Mouse (Mus musculus) left cerebral cortex, postnatal 10 days (tissue): ENCODE results near the gene Pdk3. TPM values are rescaled to one million over a fixed set of nuclear protein-coding genes. Genes with fewer than 3 reads are reported as not detected.

ENCODE experiments used
- DNase-seq, 2 experiments: peaks; one replicate each; pipeline ENCODE4 v3.0.0; 2021 to 2022; ENCODE audit warnings: low spot score in 2 of 2, mixed read lengths in 1 of 2; ENCODE audit errors: extremely low spot score in 1 of 2
- intact Hi-C: fragments of 180-260 bp; cut with DNase I; formaldehyde crosslinking; loops from one replicate; pipeline ENCODE4 v1.15.1; 2025
- total RNA-seq, 2 experiments: library from RNA; stranded (reverse); gene quantifications; 2 replicates each; pipeline ENCODE4 v1.2.3; 2021

Pdk3 gene
- 10 to 100 TPM; 26.7 to 30.0 TPM for total RNA-seq

GRCm38 (mm10) chrX:93831561-93832336, at the start of gene Pdk3:
Gene Pdk3, minus strand, starts transcription at chrX:93832201.
- peak; percentile 69 to 84 for DNase-seq
- intact Hi-C loops = no loop called here

DNA sequence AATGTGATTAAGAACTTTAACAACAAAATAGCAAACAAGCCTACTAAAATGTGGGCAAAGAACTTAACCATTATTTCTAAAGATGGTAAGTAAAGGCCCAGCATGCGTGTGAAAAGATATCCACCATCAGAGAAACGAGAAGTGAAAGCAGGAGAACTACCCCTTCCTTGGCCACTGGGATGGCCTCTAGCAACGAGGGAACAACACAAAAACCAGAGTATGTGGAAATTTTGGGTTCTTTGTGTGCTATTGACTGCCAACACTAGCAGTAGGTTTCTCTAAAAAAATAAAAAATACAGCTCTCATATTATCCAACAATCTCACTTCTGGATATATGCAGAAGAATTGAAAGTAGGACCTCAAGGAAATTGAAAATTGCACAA, 45.6 kb upstream of the Pdk3 start:
- no peak for DNase-seq
- intact Hi-C loops = no loop called here

GRCm38 (mm10) chrX:93876981-93877633, 45.1 kb upstream of the Pdk3 start:
- DNase-seq = no peak
- intact Hi-C loops = no loop called here

DNA sequence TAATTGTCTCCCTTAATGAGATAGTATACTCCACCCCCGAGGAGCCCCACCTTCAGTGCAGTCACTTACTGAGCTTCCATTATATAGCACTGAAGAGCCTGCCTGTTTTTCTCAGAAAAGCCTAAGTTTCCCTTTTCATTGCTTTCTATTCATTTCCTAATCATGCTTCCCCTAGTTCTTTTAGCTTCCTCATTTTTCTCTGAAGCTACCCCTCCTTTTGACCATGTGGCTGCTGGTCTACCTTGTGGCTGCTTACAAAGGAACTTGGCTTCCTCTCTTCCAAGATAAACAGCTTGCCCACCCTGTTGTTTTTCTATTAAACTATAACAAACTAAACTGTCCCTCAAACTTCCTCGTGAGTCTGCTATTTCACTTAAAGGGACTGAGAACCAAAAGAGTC, 31.4 kb upstream of the Pdk3 start:
- intact Hi-C loops = no loop called here
- DNase-seq = no peak

DNA sequence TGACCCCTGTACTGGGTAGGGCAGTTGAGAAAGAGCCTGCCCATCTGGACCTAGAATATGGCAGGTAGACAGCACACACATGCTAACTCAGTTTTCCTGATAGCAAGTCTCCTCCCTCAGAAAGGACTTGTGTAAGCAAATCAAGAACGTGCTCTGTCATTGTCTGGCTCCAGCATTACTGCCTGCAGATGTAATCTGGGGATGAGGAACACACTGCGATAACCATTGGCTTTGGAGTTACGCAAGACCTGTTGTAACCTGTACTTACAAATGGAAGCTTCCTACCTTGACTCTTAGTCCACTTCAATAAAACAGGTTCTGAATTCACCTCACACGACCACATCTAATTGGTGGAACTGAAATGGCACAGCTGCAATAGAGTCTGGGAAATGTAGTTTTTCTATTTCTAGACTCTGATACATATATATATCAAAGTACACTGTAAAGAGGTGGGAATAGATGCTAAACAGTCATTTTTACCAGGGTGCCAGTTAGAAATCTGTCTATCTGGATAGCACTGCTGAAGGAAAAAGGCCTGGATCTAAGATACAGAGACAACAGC, 30.6 kb upstream of the Pdk3 start:
- DNase-seq = no peak

DNA sequence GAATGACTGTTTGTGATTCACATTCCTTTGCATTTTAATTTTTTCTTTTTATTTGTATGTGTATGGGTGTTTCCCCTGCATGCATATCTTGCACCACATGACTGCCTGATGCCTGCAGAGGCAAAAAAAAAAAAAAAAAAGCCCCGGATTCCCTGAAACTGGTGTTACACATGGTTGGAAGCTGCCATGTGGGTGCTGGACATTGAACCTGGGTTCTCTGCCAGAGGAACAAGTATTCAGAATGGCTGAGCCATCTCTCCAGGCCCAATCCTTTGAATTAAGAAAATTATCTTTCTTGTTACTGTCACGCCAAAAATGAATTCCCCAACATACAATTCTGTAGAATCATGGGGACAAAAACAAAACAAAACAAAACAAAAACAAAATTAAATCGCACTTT, 25.8 kb upstream of the Pdk3 start:
- intact Hi-C loops = no loop called here

More for the DNA sequence above, 30.6 kb upstream of the Pdk3 start:
- intact Hi-C loops = no loop called here

DNA sequence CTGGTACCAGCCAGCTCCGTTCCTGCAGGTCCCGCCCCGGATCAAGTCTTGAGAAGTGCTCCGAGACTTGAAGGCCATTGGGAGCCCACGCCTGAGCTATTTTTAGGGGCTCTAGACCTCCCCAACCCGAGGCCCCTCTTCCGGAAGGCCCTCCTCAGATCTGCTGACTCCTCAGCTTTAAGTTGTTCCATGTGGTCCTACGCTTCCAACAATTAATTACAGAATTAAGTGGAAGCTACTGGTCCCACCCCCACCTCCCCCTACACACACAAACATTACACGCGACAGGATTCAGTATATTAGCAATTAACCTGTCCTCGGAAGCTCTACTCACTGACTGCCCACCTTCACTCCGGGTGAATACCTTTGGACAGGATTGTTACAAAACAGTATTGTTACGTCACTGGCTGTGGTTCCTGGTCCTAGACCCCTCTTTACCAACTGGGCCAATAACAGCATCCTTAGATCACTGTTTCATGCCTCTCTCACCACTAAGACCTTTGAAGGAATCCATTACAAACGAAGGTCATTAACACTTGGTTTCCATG, 410 bp upstream of the Pdk3 start:
- intact Hi-C loops = no loop called here

More for the DNA sequence above, 25.8 kb upstream of the Pdk3 start:
- DNase-seq = no peak

GRCm38 (mm10) chrX:93825787-93826186, 6.2 kb downstream of the Pdk3 start:
- no peak for DNase-seq
- intact Hi-C loops = no loop called here

More for the DNA sequence above, 410 bp upstream of the Pdk3 start:
- no peak for DNase-seq

GRCm38 (mm10) chrX:93808040-93808439, 24.0 kb downstream of the Pdk3 start:
- intact Hi-C loops = no loop called here
- DNase-seq = no peak

- intact Hi-C loops = no loop called here
- no peak for DNase-seq
Observed at GRCm38 (mm10) chrX:93793168-93793567, 38.8 kb downstream of the Pdk3 start.

DNA sequence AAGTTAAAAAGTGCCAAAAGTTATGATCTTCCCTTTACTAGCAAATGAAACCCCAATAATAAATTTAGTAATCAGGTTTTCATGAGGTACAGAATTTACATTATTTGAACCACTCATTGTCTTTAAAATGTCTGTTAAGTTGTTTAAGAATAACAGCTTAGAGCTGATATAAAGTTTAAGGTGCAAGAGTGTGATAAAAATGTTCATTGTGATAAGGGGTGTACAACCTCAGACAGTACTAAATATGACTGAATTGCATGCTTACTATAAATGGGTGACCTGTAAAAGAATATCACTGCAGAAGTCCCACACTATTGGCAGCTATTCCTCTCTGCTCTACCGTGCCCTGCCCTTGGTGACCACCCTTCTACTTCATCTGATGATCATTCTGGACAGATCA, 42.4 kb downstream of the Pdk3 start:
- DNase-seq = no peak
- intact Hi-C loops = no loop called here

DNA sequence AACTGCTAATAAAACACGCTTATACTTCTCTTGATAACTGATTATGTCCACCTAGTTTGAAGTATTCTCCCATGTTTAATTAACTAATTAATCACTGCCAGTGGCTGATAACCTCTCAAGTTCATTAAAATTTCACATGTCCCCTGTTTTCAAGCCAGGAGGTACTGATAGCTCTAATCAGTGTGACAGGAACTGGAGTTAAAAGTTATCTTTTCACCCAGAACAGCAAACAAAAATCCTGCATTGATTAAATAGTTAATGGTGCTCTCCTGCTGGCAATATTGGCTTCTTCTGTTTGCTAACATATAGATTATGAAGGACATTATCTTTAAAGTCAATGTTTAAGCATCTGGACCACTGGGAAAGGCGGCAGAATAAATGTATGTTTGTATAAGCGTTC, 71.2 kb downstream of the Pdk3 start:
- intact Hi-C loops = no loop called here
- DNase-seq = no peak

- no peak for DNase-seq
- intact Hi-C loops = no loop called here
Observed at GRCm38 (mm10) chrX:93756867-93757455, 75.0 kb downstream of the Pdk3 start.

GRCm38 (mm10) chrX:93755210-93755842, 76.7 kb downstream of the Pdk3 start:
- no peak for DNase-seq

DNA sequence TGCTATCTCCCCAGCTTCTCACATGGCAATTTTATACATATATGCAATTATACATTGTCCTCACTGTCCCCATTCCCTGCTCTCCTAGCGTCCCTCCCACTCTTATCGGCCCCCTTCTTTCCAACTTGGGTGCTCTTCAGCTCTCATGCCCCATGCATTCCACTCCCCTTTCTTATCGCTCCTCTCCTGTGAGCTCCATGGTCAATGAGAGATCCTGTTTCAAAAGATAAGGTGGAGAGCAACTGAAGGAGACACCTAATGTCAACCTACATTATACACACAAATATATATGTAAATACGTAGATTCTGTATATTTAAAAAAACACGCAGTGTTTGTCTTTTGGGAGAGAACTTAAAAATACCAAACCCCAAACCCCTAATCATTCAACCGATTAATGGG, 81.4 kb downstream of the Pdk3 start:
- intact Hi-C loops = no loop called here
- no peak for DNase-seq

More at GRCm38 (mm10) chrX:93755210-93755842, 76.7 kb downstream of the Pdk3 start:
- intact Hi-C loops = no loop called here

GRCm38 (mm10) chrX:93749165-93749564, 82.8 kb downstream of the Pdk3 start:
- intact Hi-C loops = no loop called here
- no peak for DNase-seq

GRCm38 (mm10) chrX:93732975-93733748, 98.8 kb downstream of the Pdk3 start:
- intact Hi-C loops = no loop called here

DNA sequence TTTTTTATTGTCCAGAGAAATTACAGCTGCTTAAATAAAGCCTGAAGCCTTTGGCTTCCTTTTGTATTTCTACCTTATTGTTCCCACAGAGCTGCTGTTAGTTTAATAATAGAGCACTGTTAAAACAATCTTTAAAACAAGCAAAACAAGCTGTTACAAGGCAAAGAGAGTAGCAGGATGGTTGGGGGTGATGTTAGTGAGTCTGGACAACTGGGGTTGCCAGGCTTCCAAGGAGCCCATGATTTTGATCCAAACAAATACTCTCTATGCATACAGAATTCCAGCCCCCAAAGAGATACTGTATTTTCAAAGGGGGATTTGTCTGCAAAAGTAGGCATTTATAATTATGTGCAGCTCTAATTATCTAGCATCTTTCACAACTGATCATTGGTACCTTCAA, 99.6 kb downstream of the Pdk3 start:
- DNase-seq = no peak
- intact Hi-C loops = no loop called here

More at GRCm38 (mm10) chrX:93732975-93733748, 98.8 kb downstream of the Pdk3 start:
- DNase-seq = no peak
